Mouse (Mus musculus) brain, adult 2 months (tissue): ENCODE results near the gene Rasa4.
"Not testable (repeated sequence)": the region's sequence is repeated elsewhere in the genome, so short reads cannot be mapped to it uniquely, and the experiment has no call there.

Experiments
- DNase-seq: peaks from one replicate; pipeline ENCODE4 v3.0.0; 2011; ENCODE audit warnings: low read depth, low spot score

Gene Rasa4

DNA sequence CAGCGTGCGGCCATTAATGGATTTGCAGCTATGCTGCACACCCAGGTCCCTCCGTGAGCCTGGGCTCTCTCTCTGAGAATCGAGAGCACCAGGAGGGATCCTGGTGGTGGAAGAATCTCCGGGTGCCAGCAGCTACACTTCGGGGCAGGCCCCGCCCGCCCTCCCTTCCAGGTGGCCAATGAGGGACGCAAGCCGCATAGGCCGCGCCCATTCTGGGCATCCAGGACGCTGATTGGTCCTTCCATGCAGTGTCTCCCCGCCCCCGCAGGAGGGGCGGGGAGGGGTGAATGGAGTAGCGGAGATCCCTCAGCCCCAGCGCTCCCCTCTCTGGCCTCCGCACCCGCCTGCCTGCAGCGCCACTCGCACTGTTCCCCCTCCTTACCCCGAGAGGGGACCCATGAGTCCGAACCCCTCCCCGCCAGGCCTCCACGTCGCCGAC lies at the start of gene Rasa4:
Rasa4 (plus strand) TSS at position 248 of the 439 bp plus-strand sequence.
- DNase-seq = peak; percentile 97

- DNase-seq = no peak
These were observed 48.8 kb upstream of the Rasa4 start for GRCm38 (mm10) chr5:136034868-136035267.

DNA sequence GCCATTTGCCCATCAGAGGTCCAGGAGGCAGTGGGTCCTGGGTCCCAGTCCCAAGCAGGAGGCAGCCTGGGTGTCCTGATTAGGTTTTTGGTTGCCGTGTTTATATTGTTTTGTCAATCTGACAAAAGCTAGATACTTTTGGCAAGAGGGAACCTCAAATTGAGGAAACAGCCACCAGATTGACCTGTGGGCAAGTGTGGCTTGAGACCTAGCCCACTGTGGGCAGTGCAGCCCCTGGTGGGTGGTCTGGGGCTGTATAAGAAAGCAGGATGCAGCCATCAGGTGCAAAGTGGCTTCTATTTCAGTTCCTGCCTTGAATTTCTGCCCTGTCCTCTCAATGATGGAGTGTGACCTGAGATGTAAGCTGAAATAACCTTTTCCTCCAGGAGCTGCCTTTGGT lies 48.4 kb upstream of the Rasa4 start:
- DNase-seq = no peak

DNA sequence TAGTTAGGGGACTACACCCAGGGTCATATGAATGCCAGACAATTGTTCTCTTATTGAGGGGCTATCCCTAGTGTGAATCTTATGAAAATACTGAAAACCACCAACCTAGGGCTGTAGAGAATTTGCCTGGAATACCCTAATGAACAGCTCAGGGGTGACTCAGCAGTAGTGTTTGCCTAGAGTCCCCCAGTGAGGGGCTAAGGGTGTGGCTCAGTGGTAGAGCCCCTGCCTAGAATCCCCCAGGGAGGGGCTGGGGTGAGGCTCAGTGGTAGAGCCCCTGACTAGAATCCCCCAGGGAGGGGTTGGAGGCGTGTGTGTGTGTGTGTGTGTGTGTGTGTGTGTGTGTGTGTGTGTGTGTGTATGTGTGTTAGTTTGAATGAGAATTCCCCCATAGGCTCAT lies 47.0 kb upstream of the Rasa4 start:
- DNase-seq = no peak

GRCm38 (mm10) chr5:136038258-136039214 lies 45.2 kb upstream of the Rasa4 start, which contains the start of gene Upk3b:
Gene Upk3b, plus strand, starts transcription at chr5:136038496.
- DNase-seq = no peak

DNA sequence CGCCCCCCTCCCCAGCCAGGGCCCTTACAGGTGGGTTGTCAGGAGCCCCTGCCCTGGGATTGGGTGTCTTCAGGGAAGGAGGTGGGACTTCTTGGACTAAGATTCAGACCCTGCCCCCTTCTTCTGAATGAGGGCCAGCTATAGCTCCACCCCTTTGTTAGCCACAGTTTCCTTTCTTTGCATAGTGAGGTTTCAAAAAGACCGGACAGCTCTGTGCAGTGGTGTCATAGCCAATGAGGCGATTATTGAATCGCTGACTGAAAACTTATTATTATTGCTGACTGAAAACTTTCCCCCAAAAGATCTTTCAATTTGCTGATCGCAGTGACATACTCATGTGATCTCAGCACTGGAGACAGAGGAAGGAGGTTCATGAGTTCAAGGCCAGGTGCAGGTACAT lies 43.5 kb upstream of the Rasa4 start:
- DNase-seq = no peak

DNA sequence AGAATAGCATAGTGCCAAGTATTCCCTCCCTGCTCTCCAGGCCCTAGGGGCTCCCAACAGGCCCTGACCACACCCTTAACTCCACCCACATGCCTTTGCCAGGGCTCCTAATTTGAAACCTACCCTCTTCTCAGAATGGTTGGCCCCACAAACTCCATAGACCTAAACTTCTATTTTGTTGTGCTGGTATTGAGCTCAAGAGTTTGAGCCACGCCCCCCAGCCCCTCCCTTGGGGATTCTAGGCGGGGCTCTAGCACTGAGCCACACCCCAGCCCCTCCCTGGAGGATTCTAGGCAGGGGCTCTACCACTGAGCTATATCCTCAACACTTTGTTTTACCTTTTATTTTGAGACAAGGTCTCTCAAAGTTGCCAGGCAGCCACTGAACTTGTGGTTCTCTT lies 42.5 kb upstream of the Rasa4 start:
- DNase-seq = no peak

DNA sequence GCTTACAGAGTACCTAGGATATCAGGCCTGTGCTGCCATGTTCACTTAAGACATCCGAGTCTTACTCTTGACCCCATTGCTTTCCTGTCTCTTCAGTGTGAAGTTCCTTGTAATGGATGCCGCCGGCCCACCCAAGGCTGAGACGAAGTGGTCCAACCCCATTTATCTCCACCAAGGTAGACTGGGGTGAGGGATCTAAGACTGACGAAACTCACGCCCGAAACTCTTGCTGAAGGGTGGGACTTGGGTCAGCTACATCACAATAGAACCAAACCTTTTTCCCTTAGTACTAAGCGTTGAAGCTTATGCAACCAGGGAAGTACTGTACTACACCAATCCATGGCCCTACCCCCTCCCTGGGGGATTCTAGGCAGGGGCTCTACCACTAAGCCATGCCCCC lies 42.0 kb upstream of the Rasa4 start:
- DNase-seq = no peak

GRCm38 (mm10) chr5:136044865-136045264 lies 38.9 kb upstream of the Rasa4 start:
- DNase-seq = no peak

GRCm38 (mm10) chr5:136045408-136045807 lies 38.3 kb upstream of the Rasa4 start:
- peak; percentile 9 for DNase-seq

- DNase-seq = peak; percentile 73
These were observed 37.7 kb upstream of the Rasa4 start for GRCm38 (mm10) chr5:136045987-136046386.

- not testable (repeated sequence) for DNase-seq
These were observed 35.2 kb upstream of the Rasa4 start for GRCm38 (mm10) chr5:136048541-136048940.

DNA sequence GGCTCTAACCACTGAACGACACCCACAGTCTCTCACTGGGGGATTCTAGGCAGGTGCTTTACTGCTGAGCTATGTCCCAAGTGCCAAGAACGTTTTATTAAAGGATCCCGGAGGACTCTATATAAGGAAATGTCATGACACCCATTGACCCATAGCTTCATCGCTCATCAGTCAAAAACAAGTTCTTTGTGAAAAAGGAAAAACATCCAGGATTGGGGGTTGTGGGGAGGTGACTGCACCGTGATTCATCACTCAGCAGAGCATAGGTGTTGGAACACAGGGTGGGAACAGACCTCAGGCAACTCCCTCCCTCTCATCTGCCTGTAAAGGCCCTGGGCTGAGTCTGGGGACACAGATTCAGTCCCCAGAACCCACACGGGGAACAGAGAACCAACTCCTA lies 33.8 kb upstream of the Rasa4 start:
- peak; percentile 6 for DNase-seq

GRCm38 (mm10) chr5:136051231-136052085 lies 32.3 kb upstream of the Rasa4 start:
- peak; percentile 27 for DNase-seq

- no peak for DNase-seq
These were observed 30.7 kb upstream of the Rasa4 start for GRCm38 (mm10) chr5:136052861-136053655.

DNA sequence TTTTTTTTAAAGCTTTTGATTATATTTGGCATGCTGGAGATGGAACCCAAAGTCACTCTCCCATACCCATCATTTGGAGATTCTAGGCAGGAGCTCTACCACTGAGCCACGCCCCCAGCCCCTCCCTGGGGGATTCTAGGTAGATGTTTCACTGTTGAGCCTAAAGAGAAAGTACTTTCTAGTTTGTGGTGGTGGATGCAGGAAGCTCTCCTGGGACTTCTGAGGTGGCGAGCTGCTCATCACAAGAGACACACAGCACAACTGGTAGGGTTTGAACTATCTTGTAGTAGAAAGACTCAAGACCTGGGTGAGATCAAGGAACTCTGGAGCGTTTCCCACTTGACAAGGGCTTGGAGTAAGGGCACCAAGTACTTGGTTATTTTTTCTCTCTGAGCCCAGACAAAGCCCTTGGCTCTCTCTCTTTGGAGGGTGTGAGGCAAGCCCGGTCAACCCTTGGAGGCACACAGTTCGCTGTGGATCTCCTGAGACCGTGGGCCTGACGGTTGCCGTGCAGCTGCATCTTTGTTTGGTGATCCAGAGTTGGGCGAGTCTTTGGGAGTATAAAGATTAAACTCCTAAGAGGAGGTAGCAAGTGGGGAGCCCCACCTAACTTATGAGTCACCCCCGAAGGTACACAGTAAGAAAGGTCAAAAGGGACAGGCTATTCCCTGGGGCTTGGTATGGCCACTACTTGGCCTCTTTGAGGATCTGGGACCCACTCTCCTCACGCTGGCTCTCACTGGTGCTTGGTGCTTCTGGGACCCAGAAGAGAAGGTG lies 29.2 kb upstream of the Rasa4 start, which contains the start of gene Upk3bl:
Upk3bl (plus strand) TSS at position 192 of the 777 bp plus-strand sequence.
- DNase-seq = no peak

- DNase-seq = no peak
These were observed 27.7 kb upstream of the Rasa4 start for GRCm38 (mm10) chr5:136056062-136056461.

DNA sequence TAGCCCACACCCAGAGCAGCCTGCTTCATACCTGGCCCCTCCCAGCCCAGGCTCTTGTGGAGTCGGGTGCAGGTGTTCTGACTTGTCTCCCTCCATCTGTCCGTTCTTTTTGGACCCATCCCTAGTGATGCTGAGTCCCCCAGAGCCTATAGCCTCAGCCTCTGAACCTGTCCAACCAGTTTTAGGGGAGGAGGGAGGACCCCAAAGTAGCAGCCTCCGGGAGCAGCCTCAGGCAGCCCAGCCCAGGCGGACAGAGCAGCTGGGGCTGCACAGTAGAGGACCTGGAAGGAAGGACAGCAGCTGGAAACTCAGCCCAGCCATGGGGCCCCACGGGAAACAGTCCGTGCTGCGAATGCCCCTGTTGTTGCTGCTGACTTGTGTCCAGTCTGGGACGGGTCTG lies 26.6 kb upstream of the Rasa4 start:
- no peak for DNase-seq

DNA sequence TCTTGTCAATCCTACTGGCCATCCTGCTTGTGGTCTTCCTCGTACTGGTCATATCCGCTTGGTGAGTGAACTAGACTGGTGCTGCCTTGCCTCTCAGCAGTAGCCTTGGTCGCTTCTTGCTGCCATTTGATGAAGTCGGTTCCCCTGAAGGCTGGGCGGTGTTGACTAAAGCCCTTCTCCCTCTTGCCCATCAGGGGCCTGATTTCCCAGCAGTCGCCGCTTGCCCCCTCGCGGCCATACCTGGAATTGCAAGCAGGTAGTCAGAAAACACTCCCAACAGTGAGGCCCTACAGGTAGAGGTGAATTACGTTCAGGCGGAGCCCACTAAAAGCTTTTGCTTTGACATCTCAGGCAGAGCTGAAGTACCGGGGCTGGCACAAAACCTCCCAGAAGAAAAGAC lies 22.1 kb upstream of the Rasa4 start:
- DNase-seq = peak; percentile 64

DNA sequence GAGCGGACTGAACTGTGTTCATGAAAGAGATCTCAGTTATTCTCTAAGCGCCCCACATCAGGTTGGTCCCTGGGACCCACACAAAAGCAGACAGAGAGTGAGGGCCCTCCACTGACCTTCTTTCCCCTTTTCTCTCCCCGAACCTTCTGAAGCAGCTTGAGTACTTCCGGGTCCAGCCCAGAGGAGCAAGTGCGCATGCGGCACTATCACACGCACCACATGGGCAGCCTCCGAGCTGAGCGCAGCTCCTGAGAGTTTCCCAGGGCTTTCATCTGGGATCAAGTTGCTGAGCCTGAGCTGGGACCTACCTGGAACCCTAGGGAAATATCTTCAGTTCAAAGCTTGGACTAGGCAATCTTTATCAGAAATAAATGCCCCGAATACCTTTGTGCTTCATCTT lies 19.8 kb upstream of the Rasa4 start:
- no peak for DNase-seq
